Mouse (Mus musculus) lung, adult 18-20 months (tissue): ENCODE measurements around the gene Lemd1.

ENCODE experiments used
- DNase-seq, 2 experiments: peaks; one replicate each; pipeline ENCODE4 v3.0.0; 2022; ENCODE audit warnings: mixed read lengths in 2 of 2

Lemd1 gene

DNA sequence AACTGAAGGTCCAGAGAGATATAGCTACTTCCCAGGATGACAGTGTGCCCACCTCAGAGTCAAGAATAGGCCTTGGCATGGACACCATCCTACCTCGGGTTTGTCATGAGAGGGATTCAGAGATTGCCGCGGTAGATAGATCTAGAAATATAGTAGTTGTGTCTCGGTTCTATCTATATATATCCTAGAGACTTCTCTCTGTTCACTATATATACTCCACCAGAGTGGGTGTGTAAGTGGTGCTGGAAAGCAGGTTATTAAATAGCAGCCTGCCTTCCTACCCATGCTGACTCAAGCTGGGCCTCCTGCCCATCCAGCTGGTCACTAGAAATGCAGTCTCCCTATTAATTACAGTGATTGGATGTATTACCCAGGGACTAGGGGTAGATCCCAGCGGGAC, 11.5 kb downstream of the Lemd1 start:
- no peak for DNase-seq

DNA sequence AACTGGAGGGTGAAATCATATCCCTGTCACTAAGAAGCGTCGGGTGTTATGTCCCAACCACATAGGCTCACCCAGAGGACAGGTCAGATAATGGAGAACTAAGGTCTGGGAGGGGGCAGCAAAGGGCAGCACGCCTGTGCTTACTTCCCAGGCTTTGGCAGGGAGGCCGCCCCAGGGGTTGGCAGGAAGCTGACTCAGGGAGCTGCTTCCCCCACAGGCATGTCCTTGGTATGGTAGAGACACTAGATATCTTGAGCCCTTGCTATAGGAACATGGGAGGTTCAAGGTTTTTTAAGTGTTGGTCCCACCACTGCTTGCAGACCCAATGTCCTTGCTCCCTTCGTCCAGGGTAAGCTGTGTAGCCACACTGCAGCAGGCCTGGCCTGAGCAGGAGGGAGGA, 14.7 kb downstream of the Lemd1 start:
- DNase-seq: no peak

DNA sequence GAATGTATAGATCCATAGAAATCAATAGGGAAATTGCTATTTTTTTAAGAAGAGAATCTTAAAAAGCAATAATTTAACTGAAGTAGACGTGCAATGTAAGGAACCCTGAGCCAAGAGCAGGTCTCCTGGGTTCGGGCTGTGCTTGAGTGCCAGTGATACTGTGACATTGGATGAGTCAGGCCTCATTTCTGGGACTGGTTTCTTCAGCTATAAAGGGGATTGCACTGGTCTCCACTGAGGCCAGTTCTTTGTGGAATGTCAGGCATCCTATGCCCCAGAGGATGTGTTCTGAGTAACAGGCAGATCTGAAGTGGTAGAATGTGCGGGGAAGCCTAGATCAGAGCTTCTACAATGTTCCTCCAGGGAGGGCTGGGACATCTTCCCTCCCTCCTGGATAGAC, 15.6 kb downstream of the Lemd1 start:
- no peak for DNase-seq

DNA sequence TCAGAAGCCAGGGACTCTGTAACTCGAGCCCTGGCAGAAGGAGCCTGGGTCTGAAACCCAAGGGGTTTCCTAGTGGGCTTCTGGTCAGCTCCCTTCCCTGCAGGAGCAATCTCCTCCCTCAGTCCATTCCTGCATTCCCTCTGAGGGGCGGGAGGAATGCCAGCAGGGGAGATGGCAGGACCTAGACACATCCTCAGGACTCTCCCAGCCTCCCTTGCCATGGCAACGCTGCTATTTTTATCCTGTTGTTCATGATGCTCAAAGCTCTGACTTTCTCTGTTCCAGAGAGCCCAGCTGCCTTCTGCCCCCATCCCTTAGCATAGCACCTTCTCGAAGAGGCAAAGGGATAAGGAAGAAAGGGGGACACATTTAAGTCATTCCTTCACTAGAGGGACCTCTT, 16.9 kb downstream of the Lemd1 start:
- DNase-seq: no peak

DNA sequence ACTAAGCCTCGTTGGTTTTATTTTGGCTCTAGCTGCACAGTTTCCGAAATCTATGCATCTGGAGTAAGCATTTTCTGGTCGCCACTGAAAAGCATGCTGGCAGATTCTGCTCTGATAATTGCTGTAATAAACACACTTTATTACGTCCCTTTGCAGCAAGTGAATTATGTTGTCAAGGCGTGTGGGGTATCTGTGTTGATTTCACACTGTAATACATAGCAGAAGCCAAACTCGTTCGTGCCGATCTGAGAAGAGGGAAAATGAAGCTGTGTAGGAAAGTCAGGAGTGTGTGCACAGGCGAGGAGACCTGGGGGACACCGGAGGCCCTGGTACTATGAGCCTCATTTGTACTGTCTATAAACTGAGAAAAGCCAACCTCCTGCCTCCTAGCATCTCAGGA, 18.2 kb downstream of the Lemd1 start:
- DNase-seq: no peak

DNA sequence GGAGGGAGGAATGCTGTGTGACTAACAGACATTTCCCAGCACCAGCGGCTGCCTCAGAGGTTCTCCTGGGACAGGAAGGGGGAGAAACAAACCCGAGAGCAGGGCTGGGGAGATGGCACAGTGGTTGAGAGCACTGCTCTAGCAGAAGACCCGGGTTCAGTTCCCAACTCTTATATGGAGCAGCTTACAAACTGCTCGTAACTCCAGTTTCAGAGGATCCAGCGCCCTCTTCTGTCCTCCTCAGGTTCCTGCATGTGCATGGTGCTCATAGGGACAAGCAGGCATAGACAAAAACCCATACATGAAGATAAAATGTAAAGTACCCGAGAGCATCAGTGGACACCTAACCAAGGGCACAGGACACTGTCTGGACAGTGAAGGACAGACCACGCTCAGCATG, 19.7 kb downstream of the Lemd1 start:
- peak in 1 of 2 experiments; percentile 42 for DNase-seq

DNA sequence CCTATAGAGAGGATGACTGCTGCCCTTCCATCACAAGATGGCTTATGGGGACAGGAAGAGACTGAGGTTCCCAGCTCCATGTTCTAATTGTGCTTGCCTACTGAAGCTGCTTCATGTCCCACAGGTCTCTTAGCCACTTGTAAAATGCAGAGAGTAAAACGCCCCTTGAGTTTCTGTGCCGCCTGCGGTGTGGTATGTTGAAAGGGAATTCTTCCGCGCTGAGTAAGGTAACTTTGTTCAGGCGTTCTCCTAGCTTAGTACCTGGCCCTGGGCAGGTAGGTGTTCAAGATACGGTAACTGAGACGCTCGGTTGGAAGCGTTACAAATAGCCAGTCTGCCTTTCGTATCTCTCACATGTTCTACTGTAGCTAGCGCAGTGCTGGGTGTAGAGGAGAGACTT, 20.4 kb downstream of the Lemd1 start:
- DNase-seq: peak in 1 of 2 experiments; percentile 38

DNA sequence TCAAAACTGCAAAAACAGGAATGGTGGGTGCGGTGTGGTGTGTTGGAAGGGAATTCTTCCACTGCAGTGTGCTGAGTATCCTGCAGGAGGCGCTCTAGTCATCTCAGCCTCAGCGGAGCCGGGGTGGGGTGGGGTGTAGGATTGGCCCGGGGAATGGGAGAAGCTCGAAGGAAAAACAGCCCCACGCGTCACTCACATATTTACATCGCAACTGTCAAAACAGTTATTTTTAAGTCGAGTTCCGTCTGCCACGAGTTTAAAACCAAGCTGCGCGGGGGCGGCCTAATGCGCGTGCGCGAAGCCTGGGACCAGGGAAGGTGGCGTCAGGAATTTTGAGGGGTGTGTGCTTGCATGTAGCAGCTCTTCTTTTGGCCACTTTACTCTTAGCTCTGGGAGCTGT, 21.0 kb downstream of the Lemd1 start:
- peak; percentile 58 to 64 for DNase-seq

DNA sequence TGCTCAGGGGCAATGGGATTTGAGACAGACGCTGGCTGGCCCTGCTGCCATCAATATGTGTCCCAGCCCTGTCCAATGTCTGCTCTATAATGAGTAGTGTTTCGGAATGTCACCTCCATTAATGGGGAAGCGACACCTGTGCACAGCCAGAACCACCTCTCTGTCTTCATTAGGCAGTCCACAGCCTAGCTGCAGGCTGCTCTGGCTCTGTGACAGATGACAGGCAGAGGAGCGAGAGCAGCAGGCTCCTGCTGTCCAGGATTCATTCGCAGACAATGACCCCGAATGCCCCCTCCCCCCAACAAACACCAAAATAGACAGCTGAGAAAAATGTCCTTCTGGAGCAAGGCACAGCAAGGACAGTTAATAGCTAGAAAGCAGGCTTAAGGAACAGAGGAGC, 21.8 kb downstream of the Lemd1 start:
- DNase-seq: no peak

DNA sequence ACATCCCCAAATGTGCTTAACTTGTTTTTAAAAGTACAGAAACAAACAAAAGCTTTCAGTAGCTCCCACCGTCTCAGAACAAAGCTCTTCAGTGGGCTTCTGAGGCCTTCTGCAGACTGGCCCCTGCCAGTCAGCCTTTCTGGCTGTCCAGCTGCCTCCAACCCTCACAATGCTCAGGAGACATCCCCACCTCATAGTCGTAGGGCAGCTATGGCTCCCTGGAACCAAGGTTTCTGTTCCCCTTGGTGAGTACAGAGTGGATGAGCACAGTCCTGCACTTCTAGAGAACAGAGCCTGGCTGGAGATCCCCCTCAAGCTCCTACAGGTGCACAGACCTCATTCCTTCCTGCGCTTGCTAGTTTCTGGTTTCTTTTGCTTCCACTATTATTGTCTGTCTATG, 25.0 kb downstream of the Lemd1 start:
- no peak for DNase-seq

DNA sequence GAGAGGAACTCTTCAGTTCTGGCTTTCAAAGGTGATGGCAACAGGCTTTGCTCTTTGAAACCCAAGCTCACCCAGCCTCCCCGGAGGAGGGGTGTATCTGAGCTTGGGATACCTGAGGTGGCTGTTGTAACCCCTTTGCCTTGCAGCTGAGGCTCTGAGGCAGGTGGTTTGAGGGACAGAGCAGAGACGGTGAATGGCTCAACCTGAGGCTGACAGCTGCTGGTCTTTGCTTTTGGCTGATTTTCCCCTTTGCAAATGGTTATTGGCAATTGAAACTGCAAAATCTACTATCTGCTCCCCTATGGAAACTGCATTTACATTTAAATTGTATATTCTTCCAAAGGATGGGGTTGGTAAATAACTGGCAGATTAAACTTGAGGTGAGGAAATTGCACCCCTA, 30.4 kb downstream of the Lemd1 start:
- no peak for DNase-seq

DNA sequence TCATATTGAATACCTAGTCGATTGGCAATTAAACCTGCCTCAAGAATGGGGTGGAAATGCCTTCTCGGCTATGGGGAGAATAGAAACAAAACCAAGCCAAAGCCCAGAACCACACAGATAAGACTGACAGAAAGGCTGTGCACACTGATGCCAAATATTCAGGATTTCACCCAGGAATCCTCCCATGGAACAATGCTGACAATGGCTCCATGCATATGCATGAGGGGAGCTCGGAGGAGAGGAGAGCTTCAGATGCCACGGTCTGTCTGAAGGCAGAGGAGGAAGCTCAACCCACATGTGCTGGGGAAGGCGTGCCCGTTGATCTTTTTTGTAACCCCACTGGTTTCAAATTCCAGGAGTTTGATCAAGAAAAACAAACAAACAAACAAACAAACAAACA, 30.9 kb downstream of the Lemd1 start:
- DNase-seq: no peak

DNA sequence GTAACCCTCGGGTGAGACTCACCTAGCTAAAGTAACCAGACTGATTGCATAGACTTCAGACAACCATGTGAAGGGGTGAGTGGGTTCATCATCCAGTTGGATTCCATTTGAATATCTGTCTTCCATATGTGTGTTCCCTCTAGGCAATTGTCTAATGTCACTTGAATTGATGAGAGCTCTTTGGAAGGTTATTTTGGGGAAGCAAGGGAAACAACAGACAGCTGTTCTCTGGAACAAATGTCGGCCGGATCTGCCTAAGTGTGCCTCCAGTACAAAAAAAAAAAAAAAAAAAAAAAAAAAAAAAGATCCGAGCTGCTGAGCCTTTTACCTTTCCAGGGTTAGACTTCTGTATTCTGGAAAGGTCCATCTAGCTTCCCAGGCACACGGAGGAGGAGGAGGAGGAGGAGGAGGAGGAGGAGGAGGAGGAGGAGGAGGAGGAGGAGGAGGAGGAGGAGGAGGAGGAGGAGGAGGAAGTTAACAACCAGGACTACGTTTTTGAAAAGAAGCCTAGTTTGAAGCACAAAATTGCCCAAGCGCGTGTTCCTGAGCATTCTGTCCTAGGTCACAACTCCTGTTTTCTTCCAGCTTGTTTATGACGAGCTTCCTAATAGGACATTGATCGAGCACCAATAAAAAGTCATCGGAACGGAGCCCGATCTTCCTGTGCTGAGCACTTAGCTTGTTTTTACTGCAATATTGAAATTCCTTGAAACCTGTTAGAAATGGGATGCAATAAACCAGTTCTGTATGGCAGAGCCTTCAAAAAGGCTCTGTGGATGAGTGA, 35.3 kb downstream of the Lemd1 start:
- DNase-seq: peak in 1 of 2 experiments; percentile 27

DNA sequence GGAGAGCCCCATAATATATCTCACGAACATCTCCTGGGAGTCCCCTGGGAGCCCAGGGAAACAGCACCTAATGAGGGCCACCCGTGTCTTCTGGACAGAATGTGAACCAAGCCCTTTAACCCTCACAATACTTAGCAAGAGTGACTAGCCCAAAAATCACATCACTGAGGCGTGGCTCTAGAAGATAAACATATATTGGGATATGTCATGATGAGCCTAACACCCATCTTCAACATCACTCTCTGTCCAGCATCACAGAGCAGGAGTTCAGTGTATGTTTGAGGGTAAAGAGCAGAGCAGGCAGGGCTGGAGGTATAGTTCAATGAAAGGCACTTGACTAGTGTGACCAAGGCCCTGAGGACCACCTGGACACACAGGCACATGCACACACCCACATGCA, 38.4 kb downstream of the Lemd1 start, which contains the start of gene Gm10188:
TSS of gene Gm10188 (minus strand) at position 101 of the 400 bp plus-strand sequence.
- no peak for DNase-seq

DNA sequence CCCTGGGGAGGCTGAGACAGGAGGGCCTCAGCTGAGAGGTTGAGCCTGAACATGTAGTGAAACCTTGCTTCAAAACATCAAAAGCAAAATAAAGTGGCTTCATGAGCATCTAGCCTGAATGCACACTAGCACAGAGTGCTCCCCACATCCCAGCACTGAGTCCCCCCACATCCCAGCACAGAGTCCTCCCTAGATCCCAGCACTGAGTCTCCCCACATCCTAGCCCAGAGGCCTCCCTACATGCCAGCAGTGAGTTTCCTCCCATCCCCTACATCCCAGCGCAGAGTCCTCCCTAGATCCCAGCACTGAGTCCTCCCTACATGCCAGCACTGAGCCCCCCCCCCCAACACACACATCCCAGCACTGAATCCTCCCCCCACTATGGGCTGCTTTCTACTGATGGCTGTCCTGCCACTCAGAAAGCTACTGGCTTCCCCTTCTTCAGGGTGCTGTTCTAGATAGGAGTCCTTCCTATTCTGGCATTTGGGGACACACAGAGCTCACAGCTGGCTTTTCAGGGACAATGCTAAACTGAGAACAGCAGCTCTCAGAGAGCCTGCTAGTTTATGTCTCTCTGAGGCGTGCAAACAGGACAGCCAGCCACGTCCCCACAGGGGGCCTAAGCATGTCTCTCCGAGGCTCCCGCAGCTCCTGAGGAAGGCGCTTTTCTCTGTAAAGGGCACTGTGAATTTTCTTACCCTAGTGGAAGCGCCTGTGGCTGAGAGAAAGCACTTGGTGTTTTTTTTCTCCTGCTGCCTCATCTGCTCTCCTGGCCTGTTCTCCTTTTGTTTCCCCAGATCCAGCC, 40.4 kb downstream of the Lemd1 start:
- no peak for DNase-seq

DNA sequence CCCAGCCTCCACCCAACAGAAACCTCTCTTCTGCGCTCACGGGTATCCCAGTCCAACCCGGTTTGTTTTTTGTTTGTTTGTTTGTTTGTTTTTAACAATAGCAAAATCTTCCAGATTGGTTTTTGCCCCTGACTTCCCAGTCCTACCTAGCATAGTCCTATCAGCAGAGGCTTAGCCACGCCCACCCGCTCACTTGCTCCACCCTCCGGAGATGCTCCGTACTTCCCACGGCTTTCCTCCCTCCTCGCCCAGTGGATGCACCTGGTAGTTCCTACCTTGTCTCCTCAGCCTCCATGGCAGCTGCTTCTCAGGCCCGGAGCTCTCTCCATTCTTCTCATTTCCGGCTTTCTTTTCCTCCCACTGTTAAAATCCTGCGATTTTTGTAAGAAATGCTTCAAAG, 42.3 kb downstream of the Lemd1 start:
- peak; percentile 33 to 50 for DNase-seq

DNA sequence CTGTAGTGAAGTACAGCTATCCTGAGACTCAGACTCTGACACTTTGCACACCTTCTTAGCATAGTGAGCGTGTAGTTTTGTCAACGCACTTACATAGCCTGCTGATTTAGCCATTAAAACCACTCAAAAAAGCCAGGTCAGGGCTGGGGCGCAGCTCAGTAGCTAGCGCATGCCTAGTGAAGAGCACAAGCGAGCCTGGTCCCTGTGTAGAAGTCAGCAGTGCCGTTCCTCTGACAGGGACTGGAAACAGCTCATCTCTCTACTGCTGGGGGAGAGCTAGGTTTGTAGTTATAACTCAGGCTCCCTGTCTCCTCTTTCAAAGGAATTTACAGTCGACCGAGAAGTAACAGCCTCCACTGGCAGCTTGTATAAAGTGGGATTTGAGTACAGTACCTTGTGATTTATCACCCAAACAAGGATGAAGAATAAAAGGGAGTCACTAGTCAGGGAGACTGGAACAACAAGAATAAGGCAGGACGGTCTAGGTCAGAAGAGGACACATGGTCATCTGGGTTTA, 43.6 kb downstream of the Lemd1 start:
- DNase-seq: no peak

DNA sequence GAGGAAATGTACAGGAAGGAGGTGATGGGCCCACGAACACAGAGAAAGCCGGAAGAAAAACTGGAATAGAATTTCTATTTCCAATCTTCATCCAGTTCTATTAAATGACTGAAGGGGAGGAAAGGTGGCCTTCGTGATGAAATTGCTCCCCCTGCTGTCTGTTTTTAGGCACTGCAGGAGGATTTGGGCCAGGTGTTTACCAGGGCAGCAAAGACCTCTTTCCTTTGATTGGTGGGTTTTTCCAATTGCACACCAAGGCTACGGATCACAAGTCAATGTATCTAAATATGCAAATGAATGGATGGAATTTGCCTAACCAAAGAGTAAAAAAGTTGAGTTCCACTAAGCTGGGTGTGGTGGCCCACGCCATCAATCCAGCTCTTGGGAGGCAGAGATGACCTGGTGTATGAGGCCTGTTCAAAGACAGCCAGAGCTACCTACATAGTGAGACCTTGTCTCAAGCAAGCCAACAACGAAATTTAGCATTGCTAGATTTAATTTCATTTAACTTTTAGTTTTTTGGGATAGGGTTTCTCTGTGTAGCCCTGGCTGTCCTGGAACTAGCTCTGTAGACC, 46.4 kb downstream of the Lemd1 start:
- peak; percentile 55 to 63 for DNase-seq

DNA sequence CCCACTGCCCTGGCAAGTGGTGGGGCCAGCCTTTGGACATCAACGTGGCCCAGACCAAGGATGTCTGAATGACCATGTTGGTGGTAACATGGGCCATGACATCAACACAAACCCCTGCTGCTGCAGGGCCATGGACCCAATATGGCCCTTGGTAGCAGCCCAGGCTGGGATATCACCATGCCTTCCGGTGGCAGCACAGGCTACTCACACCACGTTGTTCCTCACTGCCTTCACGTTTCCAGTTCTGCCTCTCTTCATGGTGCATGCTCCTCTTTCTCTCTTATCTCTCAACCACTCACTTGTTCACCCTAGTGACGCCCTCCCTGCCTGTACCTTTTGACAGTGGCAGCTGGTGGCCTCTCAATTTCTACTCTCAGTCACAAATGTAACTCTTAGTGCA, 53.8 kb downstream of the Lemd1 start:
- no peak for DNase-seq

DNA sequence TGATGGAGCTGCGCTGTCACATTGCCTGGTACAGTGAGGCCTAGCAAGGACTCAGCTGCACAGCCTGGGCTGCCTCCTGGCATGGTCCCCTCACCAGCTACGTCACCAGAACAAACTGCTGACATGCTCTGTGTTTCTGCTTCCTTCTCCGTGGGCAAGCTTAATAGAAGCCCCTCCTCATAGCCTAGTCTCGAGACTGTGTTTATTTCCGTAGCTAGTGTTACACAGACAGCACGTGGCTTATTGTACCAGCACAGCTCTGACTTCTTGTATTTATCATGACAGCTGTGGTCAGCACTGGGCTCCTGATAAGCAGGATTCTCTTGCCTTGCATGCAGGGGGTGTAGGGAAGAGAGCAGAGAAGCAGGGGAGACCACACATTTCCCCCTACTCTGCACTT, 54.9 kb downstream of the Lemd1 start:
- peak; percentile 13 to 38 for DNase-seq

DNA sequence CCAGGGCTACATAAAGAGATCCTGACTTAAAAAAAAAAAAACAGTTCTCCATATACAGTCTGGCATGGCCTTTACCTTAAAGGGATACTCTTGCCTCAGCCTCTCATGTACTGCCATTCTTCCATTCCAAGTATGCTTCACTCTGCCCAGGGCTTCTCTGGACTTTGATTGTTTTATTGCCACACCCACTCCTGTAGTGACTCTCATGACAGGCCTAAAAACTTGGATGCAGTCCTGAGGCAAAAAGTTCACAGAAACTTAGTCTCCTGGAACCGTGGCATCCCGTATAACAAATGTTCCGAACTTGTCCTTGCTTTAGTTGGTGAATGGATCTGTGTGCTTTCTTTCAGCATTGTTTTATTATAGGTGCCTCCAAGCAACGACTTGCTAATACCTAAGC, 55.4 kb downstream of the Lemd1 start:
- DNase-seq: no peak

DNA sequence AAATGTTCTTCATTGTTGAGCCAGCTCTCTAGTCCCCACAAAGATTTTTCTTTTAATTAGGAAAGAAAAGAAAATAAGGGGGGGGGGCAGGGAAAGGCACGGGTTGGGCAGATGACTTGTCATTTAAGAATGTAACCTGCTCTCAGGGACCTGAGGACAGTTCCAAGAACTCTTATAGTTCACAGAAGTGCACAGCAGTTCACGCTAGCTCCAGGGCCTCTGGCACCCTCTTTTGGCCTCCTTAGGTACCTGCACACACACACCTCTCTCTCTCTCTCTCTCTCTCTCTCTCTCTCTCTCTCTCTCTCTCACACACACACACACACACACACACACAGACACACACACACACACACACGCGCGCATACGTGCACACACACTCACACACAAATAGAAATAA, 63.2 kb downstream of the Lemd1 start:
- no peak for DNase-seq

DNA sequence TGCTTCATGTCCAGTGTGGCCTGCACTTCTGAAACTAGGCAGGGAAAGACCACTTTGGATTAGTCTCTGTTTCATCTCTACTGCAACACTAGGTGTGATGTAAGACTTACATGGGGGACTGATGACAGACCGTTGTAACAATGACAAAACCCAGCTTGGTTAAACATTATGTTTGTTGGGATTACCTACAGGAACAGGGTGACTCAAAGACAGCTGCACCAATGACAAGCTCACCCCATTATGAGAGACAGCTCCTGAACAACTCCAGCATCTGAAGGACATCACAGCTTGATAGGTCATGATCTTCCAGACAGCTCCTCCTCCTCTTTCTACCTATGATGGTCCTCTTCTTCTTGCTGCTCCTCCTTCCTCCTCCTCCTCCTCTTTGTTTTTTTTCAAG, 69.1 kb downstream of the Lemd1 start:
- DNase-seq: peak in 1 of 2 experiments; percentile 36

DNA sequence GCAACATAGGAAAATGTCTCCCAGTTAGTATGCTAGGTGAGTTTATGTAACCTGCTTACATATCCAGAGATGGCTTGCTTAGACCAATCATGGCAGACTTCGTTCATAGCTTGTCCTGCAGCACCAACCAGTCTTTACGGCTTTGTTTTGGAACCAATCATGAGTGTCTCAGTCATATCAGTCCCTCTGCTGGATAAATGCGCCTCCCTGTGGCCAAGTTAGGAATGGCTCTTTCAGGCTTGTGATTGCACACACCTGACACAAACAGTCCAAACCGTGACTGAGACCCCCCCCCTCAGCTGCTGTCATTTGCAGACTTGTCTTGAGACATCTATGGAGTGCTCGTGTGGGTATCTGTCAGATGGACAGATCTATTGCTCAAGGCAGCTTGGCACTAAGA, 69.8 kb downstream of the Lemd1 start:
- peak in 1 of 2 experiments; percentile 17 for DNase-seq
